Mouse (Mus musculus) spleen, adult 10 weeks (tissue): Measurements from ENCODE around the gene Spsb4. TPM values are rescaled to one million over a fixed set of nuclear protein-coding genes. Genes with fewer than 3 reads are reported as not detected.

ENCODE experiments used
- polyA plus RNA-seq: library from polyadenylated mRNA; stranded (reverse); fragments of 350-450 nt; fragmentation: Illumina TruSeq; extraction: RNeasy Lipid Tissue Mini Kit (QIAGEN cat#74804); gene quantifications from one replicate; pipeline ENCODE4 v1.2.3, GENCODE M21; 2015; ENCODE audit warnings: low replicate concordance; ENCODE audit not compliant: insufficient read depth

Spsb4 gene
- 0.17 TPM for polyA plus RNA-seq

GRCm38 (mm10) chr9:97018677-97019147, at the start of gene Spsb4:
Spsb4 (minus strand) TSS chr9:97018843.

Other genes with a start within 250 kb of the Spsb4 start
- 7.1 TPM for gene Pxylp1, start 126.2 kb downstream of the Spsb4 start, polyA plus RNA-seq
- 110 TPM for gene Slc25a36, start 92.3 kb upstream of the Spsb4 start, polyA plus RNA-seq